Mouse (Mus musculus) midbrain, embryonic 16.5 days (tissue): ENCODE data around the gene Serpina1f. TPM values are rescaled to one million over a fixed set of nuclear protein-coding genes. Genes with fewer than 3 reads are reported as not detected.
"Not testable (repeated sequence)": the region's sequence is repeated elsewhere in the genome, so short reads cannot be mapped to it uniquely, and the experiment has no call there.

Experiments
- ATAC-seq: fragments of 200-750 bp; cut with Nextera tagmentation; 2 replicates; pipeline ENCODE4 v1.8.0; 2017; ENCODE audit warnings: moderate TSS enrichment
- H3K27ac ChIP-seq: fragments of 300-500 bp; sonication (generic); 2 replicates; pipeline ENCODE4 v1.5.1; 2014; ENCODE audit warnings: mild to moderate bottlenecking, low read length, mixed read lengths
- H3K27me3 ChIP-seq: fragments of 300-500 bp; sonication (generic); 2 replicates; pipeline ENCODE4 v1.6.1; 2014; ENCODE audit warnings: low read depth, low read length, mixed read lengths; ENCODE audit not compliant: control insufficient read depth, insufficient read depth
- H3K36me3 ChIP-seq: fragments of 300-500 bp; sonication (generic); 2 replicates; pipeline ENCODE4 v1.6.1; 2014; ENCODE audit warnings: mild to moderate bottlenecking, low read length, moderate library complexity, mixed read lengths; ENCODE audit not compliant: control insufficient read depth, insufficient read depth
- H3K4me1 ChIP-seq: fragments of 300-500 bp; sonication (generic); 2 replicates; pipeline ENCODE4 v1.6.1; 2014; ENCODE audit warnings: mild to moderate bottlenecking, low read length, mixed read lengths; ENCODE audit not compliant: control insufficient read depth, insufficient read depth
- H3K4me2 ChIP-seq: fragments of 300-500 bp; sonication (generic); 2 replicates; pipeline ENCODE4 v1.6.1; 2014; ENCODE audit warnings: mild to moderate bottlenecking, low read length, mixed read lengths
- H3K4me3 ChIP-seq: fragments of 300-500 bp; sonication (generic); 2 replicates; pipeline ENCODE4 v1.5.1; 2014; ENCODE audit warnings: low read depth, mild to moderate bottlenecking, low read length, moderate library complexity, mixed read lengths
- H3K9ac ChIP-seq: fragments of 300-500 bp; sonication (generic); 2 replicates; pipeline ENCODE4 v1.6.1; 2014; ENCODE audit warnings: low read depth, low read length, mixed read lengths
- H3K9me3 ChIP-seq: fragments of 300-500 bp; sonication (generic); replicated peaks from 2 replicates; pipeline ENCODE4 v1.6.1; 2014; ENCODE audit warnings: mild to moderate bottlenecking, low read length, mixed read lengths; ENCODE audit not compliant: control insufficient read depth, poor library complexity, severe bottlenecking
- WGBS: fragments of 180-500 bp; shearing (Covaris S2); extraction: QIAGEN DNeasy Blood & Tissue Kit; methylation state at CpG from one replicate; pipeline ENCODE4 v1.1.7; 2014; 5-methylcytosine and 5-hydroxymethylcytosine counted together
- polyA plus RNA-seq: library from polyadenylated mRNA; unstranded; fragments of >200 nt; fragmentation: Nextera tagmentation; extraction: Ambion mirVana; gene quantifications from 2 replicates; pipeline ENCODE4 v1.2.1, GENCODE M21; 2015

Serpina1f gene
- not detected in 2 replicates for polyA plus RNA-seq

- no peak within 1 kb of the TSS for H3K9ac ChIP-seq
- no peak within 1 kb of the TSS for H3K4me2 ChIP-seq
- no peaks in the 10 kb centered on the region for H3K4me1 ChIP-seq
- no peak within 1 kb of the TSS for H3K27ac ChIP-seq
- 88% methylated on average over 8 of the region's 8 CpGs for WGBS
- no peaks in the 10 kb centered on the region for H3K9me3 ChIP-seq
- no peak for ATAC-seq
- no peaks in the 10 kb centered on the region for H3K36me3 ChIP-seq
- no peak within 1 kb of the TSS for H3K4me3 ChIP-seq
- no peaks in the 10 kb centered on the region for H3K27me3 ChIP-seq
These were observed at the start of gene Serpina1f for GRCm38 (mm10) chr12:103695429-103695828. Gene Serpina1f, minus strand, starts transcription at chr12:103695529.

GRCm38 (mm10) chr12:103737791-103738580, 42.7 kb upstream of the Serpina1f start:
- H3K27ac ChIP-seq, H3K36me3 ChIP-seq, H3K4me3 ChIP-seq, H3K4me2 ChIP-seq, H3K9ac ChIP-seq, H3K27me3 ChIP-seq, ATAC-seq, H3K4me1 ChIP-seq, H3K9me3 ChIP-seq: not testable (repeated sequence)
- 92% methylated on average over 5 of the region's 6 CpGs for WGBS

- H3K9me3 ChIP-seq, H3K27me3 ChIP-seq, H3K4me3 ChIP-seq, H3K4me2 ChIP-seq, H3K36me3 ChIP-seq, ATAC-seq, H3K4me1 ChIP-seq, H3K27ac ChIP-seq, H3K9ac ChIP-seq: not testable (repeated sequence)
- WGBS: 87% methylated on average over 4 of the region's 4 CpGs
These were observed 40.2 kb upstream of the Serpina1f start for GRCm38 (mm10) chr12:103735566-103735965.

DNA sequence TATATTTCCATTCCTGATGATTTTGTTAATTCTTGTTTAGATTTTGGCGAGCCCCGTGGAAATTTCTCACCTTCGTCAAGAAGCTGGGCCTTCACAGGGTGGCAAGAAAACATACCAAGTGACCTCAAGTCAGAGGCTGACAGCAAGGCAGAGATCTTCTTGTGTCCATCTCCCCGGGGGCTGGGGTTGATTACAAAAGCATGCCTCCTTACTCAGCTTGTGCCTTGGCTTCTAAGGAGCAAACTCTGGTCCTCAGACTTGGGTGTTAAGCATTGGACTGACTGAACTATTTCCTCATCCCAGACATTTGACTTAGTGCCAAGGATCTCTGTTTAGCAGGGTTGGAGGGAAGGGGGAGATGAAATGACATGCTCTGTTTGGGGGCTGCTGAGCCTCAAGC, 39.8 kb upstream of the Serpina1f start:
- H3K4me1 ChIP-seq, H3K27ac ChIP-seq, H3K4me2 ChIP-seq, ATAC-seq, H3K27me3 ChIP-seq, H3K36me3 ChIP-seq, H3K9me3 ChIP-seq, H3K9ac ChIP-seq, H3K4me3 ChIP-seq: not testable (repeated sequence)
- 94% methylated on average over 4 of the region's 4 CpGs for WGBS

GRCm38 (mm10) chr12:103711537-103711936, 16.2 kb upstream of the Serpina1f start:
- Histone ChIP-seq H3K4me1 (no peaks in the 10 kb centered on the region), H3K4me3 (no peak overlapping the region), H3K9ac (no peak overlapping the region), H3K27ac (no peak overlapping the region), H3K27me3 (no peaks in the 10 kb centered on the region), H3K36me3 (no peaks in the 10 kb centered on the region), H3K4me2 (no peak overlapping the region), H3K9me3 (no peaks in the 10 kb centered on the region)
- WGBS: 75% methylated on average over 3 of the region's 3 CpGs
- ATAC-seq: no peak

DNA sequence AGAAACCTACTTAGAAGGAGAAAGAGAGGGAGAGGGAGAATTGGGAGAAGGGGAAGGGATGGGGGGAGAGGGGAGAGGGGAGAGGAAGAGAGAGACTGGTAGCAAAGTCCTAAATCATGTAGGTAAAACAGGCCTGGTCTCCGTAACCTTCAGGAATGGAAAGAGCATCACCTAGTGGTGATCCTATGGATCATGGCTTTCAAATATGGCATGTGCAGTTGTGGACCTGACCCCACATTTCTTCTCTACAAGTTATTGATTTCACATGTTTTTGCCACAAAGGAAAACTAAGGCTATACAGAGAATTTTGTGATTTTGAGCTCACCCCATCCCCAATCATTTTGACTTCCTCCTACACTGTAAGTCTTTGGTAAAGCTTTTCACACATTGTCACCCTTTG, 15.1 kb upstream of the Serpina1f start:
- ATAC-seq: no peak
- Histone ChIP-seq H3K4me3 (no peak overlapping the region), H3K27ac (no peak overlapping the region), H3K4me2 (no peak overlapping the region), H3K9me3 (no peaks in the 10 kb centered on the region), H3K27me3 (no peaks in the 10 kb centered on the region), H3K4me1 (no peaks in the 10 kb centered on the region), H3K9ac (no peak overlapping the region), H3K36me3 (no peaks in the 10 kb centered on the region)
- 71% methylated on average over 1 of the region's 1 CpGs for WGBS

DNA sequence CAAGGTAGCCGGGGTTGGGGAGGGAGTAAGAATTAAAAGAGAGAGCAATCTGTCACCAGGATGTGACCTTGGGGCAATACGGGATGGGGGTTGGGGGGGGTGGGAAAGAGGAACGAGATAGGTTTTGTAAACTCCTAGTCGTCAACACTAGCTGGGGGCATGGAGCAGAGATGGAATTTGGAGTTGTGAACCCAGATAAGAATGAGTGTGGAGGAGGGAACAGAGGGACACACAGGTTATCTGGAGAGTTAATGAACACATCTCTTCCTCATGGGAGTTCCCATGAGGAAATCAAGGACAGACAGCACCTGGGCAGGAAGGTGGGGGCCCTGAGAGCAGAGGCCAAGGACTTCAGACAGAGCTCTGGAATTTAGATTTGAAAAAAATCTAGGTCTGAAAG, 10.8 kb upstream of the Serpina1f start:
- Histone ChIP-seq H3K27me3 (no peaks in the 10 kb centered on the region), H3K9me3 (no peaks in the 10 kb centered on the region), H3K4me2 (no peak overlapping the region), H3K9ac (no peak overlapping the region), H3K36me3 (no peaks in the 10 kb centered on the region), H3K4me1 (no peaks in the 10 kb centered on the region), H3K27ac (no peak overlapping the region), H3K4me3 (no peak overlapping the region)
- ATAC-seq: no peak
- 91% methylated on average over 4 of the region's 4 CpGs for WGBS

DNA sequence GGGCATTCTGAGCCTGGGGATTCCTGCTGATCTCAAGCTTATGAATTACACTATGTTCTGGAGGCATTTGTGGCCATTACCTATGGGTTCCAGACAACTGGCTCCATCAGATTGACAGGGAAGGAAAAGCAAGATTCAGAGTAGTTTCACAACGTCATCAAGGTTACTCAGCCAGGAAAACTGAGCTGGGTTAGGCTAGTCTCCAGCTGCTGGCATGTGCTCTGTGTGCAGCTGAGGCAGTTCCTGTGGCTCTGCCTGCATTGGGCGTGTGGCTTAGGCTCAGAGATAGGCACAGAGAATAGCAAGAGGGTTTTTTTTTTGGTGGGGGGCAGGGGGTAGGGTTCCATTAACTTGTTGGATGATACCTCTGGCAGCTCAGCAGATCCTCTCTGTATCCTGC, 10.2 kb upstream of the Serpina1f start:
- no peaks in the 10 kb centered on the region for H3K27me3 ChIP-seq
- no peak overlapping the region for H3K4me2 ChIP-seq
- no peaks in the 10 kb centered on the region for H3K9me3 ChIP-seq
- no peaks in the 10 kb centered on the region for H3K4me1 ChIP-seq
- H3K27ac ChIP-seq: no peak overlapping the region
- H3K36me3 ChIP-seq: no peaks in the 10 kb centered on the region
- ATAC-seq: no peak
- no peak overlapping the region for H3K4me3 ChIP-seq
- 77% methylated on average over 2 of the region's 2 CpGs for WGBS
- H3K9ac ChIP-seq: no peak overlapping the region

DNA sequence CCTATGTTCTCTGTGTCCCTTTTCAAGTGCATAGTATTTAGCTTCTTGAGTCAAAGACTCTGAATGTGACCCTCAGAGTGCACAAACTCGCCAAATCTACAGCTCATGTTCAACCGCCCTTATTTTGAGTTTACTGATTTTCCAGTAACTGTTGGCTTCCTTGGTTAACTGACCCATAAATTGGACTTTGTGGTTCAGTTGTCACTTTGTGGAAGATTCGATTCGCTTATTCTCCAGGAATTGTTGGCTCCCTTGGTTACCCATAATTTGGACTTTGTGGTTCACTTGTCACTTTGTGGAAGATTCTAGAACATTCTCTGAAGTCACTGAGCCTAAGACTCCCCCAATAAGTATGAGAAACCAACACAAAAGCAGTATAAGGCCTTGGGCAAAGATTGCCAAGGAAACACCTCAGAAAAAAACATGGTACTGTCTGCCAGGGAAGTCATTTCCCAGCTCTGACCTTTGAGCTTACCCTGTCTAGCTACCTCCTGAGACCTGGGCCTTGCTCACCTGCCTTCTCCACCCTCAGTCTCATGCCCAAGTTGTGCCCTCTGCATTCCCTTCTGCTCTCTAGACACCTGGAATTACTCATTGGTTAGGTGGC, 4.9 kb upstream of the Serpina1f start:
- 85% methylated on average over 4 of the region's 4 CpGs for WGBS
- Histone ChIP-seq H3K27ac (no peak overlapping the region), H3K27me3 (no peaks in the 10 kb centered on the region), H3K36me3 (no peaks in the 10 kb centered on the region), H3K9ac (no peak overlapping the region), H3K4me1 (no peaks in the 10 kb centered on the region), H3K4me3 (no peak overlapping the region), H3K4me2 (no peak overlapping the region), H3K9me3 (no peaks in the 10 kb centered on the region)
- ATAC-seq: no peak
